Mouse (Mus musculus): ENCODE measurements at regions not wholly inside any gene's neighbourhood (a gene's known extent, or its start where the extent isn't known, plus 50 kb on each side); places are given as distances from the start of the nearest gene placed in this dataset.
A peak's percentile ranks its signal among the peaks of the same experiment; 100 is the strongest.

DNA sequence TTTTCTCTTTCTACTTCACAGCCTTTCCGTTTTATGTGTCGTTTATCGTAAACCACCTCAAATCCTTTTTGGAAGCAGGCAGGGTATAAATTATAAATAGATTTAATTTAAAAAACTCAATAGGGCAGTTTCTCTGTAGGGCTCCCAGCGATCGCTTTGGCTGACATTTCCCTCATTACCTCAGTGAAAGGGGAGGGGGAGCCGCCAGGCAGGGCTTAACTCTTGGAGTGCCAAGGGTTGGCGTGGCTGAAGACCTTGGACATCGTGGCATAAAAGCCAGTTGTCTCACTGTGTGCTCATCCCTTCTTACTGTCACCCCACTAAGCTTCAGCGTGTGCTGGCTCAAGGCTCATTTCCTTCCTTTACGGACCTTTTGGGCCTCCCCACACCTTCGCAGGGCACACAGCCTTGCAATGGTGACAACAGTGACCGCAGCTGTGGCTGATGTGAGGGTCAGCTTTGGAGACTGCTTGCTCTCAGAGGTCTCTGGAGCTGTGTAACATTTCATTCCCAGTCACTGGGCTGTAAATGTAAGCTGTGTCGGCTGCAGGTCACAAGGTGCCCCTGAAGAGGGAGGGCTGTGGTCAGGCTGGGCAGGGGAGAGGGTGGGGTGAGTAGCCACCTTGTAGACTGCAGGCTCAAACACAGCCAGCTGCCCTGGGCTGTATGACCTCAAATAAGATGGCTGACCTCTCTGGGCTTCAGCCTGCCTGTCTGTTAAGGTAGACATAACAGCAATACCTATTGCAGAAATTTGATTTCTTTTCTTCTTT, 81.6 kb upstream of the Stx16 start:
- no peak for DNase-seq

DNA sequence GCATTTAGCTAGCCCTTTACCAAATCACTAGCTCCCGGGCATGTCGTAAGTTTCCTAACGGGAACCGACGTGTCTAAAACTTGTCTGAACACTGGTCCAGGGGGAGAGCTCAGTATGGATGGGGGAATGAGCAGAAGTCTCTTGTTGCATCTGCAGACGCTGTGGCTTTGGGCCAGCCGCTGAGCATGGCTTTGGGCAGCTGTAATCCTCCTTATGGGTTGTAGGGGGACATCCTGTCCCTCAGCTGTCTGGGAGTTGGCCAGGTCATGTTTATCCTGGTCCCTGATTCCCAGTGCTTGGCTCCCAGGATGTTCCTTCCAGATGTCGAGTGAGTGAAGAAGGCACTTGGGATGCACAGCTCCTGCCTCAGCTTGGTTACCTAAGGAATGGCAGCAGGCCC, 71.4 kb upstream of the Stx16 start:
- peak; percentile 75 for DNase-seq

DNA sequence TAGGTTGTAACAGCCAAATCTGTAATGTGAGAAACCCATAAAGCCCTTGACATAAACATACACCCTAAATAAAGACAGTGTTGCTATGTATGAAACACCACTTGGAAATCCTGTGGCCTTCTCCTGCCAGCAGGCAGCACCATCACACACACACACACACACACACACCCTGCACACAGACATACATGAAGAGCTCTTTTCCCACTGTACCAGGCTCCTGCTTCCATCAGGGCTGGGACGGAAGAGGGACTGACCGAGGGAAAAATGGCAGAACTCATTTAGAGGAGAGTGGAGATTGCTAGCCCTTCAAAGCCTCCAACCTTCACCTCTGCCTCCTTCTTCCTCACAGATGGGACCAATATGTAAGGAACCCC, 68.1 kb upstream of the Stx16 start:
- no peak for DNase-seq

DNA sequence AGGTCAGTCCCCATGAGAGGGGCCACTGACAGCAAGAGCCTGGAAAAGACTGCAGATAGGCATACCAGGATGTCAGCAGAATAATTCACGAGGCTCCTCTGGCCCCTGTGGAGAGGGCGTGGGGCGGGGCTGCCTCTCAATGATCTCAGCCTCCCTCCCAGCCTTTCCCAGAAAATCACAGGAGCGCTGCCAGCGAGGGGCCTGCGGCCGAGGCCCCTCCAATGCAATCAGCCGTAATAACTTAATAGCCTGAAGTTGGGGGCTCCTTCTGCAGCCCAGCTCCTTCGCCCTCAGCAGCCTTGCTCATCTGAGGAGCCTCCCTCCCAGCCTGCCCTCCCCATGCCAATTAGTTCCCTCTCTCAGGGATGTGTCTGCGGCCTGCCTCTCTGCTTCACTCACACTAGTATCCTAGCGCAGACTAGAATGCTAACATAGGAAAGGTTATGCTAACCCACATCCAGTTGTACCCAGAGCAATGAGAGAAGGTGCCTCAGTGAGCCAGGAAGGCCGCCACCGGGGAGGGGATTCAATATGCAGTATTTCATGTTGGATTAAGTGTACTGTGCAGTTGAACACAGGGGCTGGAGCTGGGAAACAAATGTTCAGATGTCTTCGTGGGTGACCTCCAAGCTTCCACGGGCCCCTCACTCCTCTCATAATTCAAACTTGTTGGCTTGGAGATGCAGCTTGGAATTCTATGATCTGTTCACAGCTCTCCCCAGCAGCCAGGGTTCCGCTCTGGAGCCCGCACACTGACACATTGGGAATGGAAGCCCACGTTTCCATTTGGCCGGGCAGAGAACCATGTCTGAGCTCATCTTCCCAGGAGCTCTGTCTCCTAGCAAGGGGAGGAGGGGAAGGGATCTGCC, 67.5 kb upstream of the Stx16 start:
- peak; percentile 87 for DNase-seq

DNA sequence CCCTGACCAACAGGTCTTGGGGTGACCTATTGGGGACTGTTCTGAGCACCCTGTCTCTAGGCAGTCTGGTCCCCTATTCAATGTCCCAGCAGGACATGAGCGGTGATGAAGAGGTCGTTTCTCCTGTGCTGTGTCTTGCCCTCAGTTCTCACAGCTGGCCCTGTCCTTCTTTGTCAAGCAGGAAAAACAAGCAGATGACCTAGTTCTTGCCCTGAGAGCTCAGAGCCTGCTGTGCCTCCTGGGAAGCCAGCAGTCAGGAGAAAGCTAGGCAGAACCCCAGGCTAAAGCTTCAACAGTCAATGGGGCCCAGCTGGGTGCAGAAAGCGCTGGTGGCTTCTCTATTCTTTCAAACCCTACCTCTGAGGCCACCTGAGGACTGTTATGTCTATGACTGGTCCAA, 66.1 kb upstream of the Stx16 start:
- peak; percentile 71 for DNase-seq

DNA sequence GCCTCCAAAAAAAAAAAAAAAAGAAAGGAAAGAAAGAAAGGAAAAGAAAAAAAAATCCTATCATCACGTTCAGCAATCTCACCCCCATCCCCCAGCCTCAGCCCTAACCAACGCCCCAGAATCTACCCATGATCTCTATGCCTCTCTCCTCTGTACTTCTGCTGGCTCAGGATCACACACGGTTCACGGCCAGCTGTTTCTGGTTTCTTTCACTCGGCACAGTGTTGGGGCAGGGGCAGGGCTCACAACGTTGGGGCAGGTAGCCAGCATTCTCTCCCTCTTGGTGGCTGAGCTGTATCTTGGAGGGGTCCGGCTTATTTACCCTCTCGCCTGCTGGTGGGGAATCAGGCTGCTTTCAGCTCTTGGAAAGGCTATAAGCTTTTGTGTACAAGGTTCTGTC, 64.7 kb upstream of the Stx16 start:
- DNase-seq: peak; percentile 73

DNA sequence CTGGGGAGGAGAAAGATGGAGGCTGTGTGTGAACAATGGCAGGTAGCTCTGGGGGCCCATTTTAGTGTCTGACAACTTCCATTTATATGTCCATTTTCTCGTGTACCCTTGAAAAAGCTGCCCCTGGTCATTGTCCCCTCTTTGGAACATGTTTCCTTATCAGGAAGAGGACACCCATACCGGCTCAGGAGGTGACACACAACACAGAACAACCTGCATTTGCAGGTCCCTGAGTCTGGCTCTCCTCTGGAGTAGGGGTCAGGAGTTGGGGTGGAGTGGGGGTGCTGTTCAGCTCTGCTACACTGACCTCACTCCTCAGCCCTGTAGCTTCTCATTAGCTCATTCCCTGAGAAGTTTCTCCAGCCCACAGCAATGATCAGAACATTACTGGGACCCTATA, 61.7 kb upstream of the Stx16 start:
- peak; percentile 77 for DNase-seq

DNA sequence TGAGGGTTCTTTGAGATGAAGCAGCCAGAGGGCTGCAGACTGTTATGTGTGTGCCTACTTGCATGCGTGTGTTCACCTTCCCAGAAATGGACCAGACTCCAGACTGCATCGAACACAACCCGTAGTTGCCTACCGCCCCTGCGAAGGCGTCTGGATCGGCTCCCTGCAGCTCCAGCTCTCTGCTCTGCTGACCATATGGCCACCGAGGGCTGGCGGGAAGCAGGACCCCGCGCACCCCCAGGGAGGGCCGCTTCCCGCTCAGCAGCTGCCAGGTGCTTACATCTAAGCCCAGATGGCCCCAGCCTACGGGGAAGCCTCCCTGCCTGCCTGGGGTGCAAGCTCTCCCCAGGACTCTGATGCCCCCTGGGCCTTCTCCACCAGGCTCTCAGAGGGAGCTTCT, 60.8 kb upstream of the Stx16 start:
- DNase-seq: no peak

DNA sequence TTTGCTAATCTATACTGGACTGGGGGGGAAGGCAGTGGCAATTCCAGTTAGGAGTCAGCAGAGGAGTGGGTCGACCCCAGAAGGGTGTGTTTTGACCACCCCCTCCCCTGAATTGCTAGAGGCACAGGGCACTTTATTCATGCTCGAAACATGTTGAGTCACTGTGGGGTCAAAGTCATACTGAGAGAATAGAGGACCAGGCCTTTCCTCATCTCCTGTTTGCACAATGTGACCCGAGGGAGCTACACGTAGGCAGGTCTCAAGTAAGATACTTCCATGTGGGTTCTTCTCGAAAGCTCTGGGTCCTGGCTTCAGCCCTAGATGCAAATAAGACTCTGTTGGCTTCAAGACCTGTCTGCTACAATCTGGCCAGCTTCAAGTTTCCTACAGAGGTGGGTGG, 60.0 kb upstream of the Stx16 start:
- DNase-seq: peak; percentile 69

DNA sequence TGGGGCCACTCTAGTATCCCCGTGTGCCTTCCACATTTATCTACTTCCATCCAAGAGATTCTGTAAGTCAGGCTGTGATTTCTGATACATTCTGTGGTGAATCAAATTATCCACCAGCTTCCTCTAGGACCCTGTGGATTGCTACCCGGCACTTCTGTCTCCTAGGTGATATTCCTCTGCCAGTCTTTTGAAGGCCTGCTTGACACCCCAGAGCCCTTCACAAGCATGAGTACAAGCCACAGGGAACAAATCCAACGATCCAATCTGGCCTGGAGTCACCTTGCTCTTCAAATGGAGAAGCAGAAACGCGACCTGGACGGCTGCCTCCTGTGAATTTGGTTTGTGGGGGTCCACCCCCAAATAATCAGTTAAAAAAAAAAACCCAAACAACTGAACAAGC, 59.1 kb upstream of the Stx16 start:
- DNase-seq: peak; percentile 90

DNA sequence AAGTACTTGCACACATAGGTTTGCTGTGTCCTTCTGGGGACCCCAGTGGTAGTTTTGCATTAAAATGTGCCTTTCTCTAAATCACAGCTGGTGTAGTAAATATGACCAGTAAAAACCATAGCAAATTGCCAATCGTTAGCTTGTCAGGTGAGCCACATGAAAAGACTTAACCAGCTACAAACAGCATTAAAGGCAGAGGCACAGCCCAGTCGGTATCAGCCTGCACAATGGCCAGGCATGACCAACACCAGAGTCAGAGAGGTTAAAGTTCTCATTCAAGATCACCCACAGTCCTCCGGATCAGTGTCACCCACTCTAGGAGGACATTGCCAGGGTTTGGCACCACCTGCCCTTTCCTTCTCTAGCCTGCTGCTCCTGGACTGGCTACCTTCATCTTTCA, 58.5 kb upstream of the Stx16 start:
- DNase-seq: no peak

DNA sequence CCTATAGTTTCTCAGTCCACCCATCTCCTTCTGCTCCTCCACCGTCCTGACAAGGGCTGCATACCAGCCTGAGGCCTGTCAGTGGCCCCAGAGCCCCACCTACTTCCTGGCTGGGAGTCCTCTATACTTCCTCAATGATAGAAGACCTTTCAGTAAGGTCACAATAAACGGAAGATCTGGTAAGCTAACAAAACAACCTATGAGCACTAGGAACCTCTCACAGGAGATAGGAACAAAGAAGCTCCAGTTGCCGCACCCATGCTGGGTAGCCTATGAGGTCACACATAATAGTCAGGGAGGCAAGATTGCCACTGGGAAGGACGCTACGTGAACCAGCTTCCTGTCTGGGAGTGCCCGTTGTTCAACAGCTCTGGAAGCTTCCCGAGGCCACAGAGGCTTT, 58.1 kb upstream of the Stx16 start:
- peak; percentile 94 for DNase-seq

DNA sequence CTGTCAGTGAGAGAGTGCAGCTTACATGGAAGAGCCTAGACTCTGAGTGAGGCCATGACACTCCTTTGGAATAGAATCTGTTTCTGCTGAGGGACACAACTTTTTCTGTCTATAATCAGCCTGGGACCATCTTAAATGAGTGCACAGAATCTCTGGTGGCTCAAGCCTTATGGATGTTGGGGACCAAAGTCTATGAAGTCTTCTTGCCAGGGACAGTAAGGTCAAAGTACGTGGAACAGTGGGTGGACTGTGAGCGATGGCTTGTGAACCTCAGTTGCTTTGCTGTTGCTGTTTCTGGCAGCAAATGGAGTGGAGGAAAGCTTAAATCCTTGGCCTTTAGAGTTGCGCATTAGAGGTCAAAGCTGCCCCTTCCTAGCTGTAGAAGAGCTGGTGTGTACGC, 57.1 kb upstream of the Stx16 start:
- DNase-seq: peak; percentile 29

DNA sequence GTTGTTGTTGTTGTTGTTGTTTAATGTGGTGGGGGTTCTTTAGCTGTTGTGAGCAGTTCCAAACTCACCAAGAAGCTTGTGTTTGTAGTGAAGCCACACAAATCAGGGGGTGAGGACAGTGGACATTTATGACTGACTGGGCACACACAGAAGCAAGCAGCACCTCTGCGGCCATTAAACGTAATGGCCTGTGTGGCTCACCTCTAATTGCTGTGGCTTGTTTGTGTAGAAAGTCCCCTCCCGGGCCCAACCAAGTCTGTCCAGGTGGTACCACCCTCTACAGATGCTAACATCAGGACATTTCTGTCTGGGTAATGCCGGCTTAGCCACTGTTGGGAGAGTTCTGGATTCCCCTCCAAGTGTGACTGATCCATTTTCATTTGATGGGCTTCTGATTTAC, 56.1 kb upstream of the Stx16 start:
- no peak for DNase-seq

DNA sequence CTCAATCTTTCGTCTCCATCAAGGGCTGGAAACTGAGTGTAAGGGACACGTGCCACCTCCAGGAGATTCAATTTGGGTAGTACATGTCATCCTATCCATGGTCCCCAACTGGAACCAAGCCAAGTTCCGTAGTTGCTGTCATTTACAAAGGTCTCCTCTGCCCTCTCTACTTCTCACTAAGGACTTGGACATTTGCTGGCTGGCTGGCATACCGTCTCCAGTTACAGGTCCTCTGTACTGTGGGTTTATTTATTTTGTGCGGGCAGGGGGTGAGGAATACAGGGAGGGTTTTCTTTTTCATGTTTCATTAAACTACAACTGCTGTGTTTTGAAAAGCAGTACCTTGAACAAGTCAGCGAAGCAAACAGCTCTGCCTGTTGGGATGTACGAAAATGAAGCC, 55.7 kb upstream of the Stx16 start:
- DNase-seq: peak; percentile 49

DNA sequence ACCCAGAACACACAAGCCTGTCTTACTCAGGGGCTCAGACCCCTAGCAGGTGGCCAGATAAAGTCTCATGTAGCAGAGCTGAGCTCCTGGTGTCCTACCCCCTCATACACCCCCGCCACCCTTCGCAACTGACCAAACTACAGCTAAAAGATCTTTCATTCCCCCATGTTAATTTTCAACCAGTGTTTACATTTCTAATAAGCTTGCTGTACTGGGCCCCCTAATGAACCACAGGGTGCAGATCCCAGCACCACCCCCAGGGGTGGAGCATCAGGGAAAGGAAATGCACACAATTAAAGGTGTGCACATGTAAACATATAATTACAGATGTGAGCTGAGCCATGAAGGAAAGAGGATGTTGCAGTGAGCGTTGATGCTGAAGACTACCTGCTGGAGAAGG, 54.6 kb upstream of the Stx16 start:
- DNase-seq: peak; percentile 73

DNA sequence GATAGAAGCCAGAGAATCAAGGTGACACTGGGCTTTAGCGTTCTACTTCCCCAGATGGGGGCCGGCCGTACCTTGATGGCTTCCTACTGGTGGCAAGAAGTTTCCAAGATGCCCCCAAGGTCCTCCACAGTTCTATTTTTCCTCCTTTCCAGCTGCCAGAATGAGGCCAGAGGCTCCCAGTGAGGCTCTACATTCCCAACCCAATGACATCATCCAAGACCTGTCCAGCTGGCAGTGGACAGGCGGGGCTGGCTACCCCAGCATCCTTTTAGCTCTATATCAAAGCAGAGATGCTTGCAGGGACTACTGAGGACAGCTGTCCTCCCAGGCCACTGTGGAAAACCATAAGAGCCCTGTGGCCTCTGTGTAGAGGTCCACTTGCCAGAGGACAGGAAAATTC, 53.8 kb upstream of the Stx16 start:
- peak; percentile 88 for DNase-seq

DNA sequence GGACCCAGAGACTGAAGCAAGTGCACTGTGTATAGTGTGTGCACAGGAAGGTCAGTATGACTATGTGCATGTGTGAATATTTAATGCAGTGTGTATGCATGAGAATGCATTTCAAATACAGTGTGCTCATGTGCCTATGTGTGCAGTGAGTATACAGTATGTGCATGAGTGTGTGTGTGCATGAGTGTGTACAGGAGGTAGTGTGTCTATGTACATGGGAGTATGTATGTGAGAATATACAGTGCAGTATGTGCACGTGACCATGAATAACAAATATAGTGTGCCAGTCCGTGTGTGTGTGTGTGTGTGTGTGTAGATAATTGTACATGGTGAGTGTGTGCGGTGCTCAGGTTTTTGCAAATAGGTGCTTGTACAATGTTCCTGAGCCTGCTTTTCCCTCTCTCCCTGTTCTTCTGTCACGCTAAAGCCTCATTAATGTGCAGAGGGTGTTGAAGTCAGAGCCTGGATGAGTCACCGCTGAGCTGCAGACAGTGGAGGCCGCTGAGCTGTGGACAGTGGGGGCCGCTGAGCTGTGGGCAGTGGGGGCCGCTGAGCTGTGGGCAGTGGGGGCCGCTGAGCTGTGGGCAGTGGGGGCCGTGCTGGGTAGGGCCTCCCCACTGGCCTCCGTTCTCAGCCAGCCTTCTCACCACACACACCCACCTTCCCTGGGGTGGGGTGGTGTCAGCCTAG, 50.8 kb upstream of the Stx16 start:
- peak; percentile 76 for DNase-seq
